Mouse (Mus musculus): ENCODE measurements around the gene Glp2r. TPM values are rescaled to one million over a fixed set of nuclear protein-coding genes. Genes with fewer than 3 reads are reported as not detected.

The Glp2r gene
- polyA plus RNA-seq, 1 experiment: not detected

DNA sequence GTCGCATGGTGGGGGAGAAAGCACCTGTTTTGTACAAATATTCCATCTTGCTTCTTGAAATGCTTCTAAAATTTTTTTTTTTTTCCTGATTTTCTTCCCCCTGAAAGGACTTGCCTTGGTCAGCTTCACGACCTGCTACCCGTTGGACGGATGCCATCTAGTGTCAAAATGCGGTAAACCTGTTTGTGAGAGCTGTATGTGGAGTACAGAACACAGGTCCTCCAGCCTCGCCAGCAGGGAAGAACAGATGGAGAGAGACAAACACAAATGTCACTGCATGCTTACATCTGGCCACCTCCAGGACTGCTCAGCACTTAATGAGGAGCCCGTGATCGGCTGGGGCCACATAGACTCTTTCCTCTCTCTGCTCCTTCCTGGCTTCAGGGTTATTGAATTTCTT is 1.6 kb upstream of the Glp2r start:
- Histone ChIP-seq H3K4me3 (ENCODE audit: insufficient read depth, poor library complexity, severe bottlenecking) (no peak overlapping the region), H3K79me2 (ENCODE audit: control insufficient read depth, insufficient read depth) (no peaks in the 10 kb centered on the region), H3K36me3 (ENCODE audit: control insufficient read depth, insufficient read depth) (no peaks in the 10 kb centered on the region), H3ac (ENCODE audit: control insufficient read depth, insufficient read length, low read depth) (no peak overlapping the region), H3K79me3 (ENCODE audit: low read depth) (no peaks in the 10 kb centered on the region), H3K27me3 (ENCODE audit: control insufficient read depth, insufficient read depth, insufficient read length) (peaks cover 48% of the 10 kb centered on the region)
- TF ChIP-seq MYOD1 (IDR thresholded peaks at IDR 0.05; ENCODE audit: control insufficient read depth, insufficient read length, low read depth) (no peak), CTCF (IDR thresholded peaks at IDR 0.05; ENCODE audit: control insufficient read depth, insufficient read depth, insufficient read length) (no peak), USF1 (IDR thresholded peaks at IDR 0.05; ENCODE audit: low read depth) (no peak), MAX (IDR thresholded peaks at IDR 0.05) (no peak), CEBPB (IDR thresholded peaks at IDR 0.05; ENCODE audit: low read depth) (no peak), MYOG (IDR thresholded peaks at IDR 0.05; ENCODE audit: control insufficient read depth, extremely low read depth, insufficient read length) (no peak), FOSL1 (IDR thresholded peaks at IDR 0.05; ENCODE audit: insufficient read depth, low read length, poor library complexity, severe bottlenecking) (no peak)

GRCm38 (mm10) chr11:67771691-67772090 is 738 bp upstream of the Glp2r start:
- Histone ChIP-seq H3ac (ENCODE audit: control insufficient read depth, insufficient read length, low read depth) (no peak overlapping the region), H3K79me3 (ENCODE audit: low read depth) (no peaks in the 10 kb centered on the region), H3K79me2 (ENCODE audit: control insufficient read depth, insufficient read depth) (no peaks in the 10 kb centered on the region), H3K27me3 (ENCODE audit: control insufficient read depth, insufficient read depth, insufficient read length) (peaks cover 51% of the 10 kb centered on the region), H3K4me3 (ENCODE audit: insufficient read depth, poor library complexity, severe bottlenecking) (no peak overlapping the region), H3K36me3 (ENCODE audit: control insufficient read depth, insufficient read depth) (no peaks in the 10 kb centered on the region)
- TF ChIP-seq MAX (IDR thresholded peaks at IDR 0.05) (no peak), FOSL1 (IDR thresholded peaks at IDR 0.05; ENCODE audit: insufficient read depth, low read length, poor library complexity, severe bottlenecking) (no peak), MYOD1 (IDR thresholded peaks at IDR 0.05; ENCODE audit: control insufficient read depth, insufficient read length, low read depth) (no peak), CTCF (IDR thresholded peaks at IDR 0.05; ENCODE audit: control insufficient read depth, insufficient read depth, insufficient read length) (no peak), USF1 (IDR thresholded peaks at IDR 0.05; ENCODE audit: low read depth) (peak; percentile 30)

DNA sequence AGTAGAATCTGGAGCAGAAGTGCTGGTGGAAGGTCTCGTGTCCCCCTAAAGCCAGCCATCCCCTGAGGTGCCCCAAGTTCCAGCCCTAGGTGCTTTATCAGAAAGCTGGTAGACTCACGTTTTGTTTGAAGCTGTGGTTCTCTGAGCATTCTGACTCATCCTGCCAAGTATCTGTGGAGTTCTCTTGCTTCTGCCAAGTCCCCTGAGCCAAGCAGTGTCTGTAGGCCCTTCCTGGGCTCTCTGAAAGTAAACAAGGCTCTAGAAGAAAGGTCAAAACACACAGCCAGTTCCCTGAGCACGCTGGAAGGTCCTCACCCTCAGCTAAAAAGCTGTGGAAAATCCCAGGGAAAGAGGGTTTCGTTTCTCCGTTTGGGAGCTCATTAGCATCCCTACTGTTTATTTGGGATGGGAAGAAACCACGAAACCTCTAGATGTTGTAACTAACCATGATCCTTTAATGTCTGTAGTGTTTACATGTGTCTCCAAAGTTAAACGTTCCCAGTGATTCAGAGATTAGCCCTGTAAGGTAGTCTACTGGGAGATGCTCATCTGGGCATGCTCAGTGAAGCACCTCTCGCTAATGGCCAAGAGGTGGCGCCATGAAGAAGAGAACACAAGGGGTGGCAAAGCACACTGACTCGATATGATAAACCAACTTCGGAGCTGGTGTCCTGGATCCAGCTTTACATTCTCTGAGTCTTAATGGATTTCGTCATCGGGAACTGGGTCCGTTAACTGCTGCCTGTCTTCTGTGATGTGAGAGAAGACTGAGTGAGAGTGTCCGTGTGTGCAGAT is 13.4 kb downstream of the Glp2r start:
- H3K27me3 ChIP-seq (ENCODE audit: control insufficient read depth, insufficient read depth, insufficient read length): peaks cover under 1% of the 10 kb centered on the region
- TF ChIP-seq USF1 (IDR thresholded peaks at IDR 0.05; ENCODE audit: low read depth) (no peak), MYOG (IDR thresholded peaks at IDR 0.05; ENCODE audit: control insufficient read depth, extremely low read depth, insufficient read length) (no peak), CTCF (IDR thresholded peaks at IDR 0.05; ENCODE audit: control insufficient read depth, insufficient read depth, insufficient read length) (no peak), MYOD1 (IDR thresholded peaks at IDR 0.05; ENCODE audit: control insufficient read depth, insufficient read length, low read depth) (no peak), CEBPB (IDR thresholded peaks at IDR 0.05; ENCODE audit: low read depth) (no peak), FOSL1 (IDR thresholded peaks at IDR 0.05; ENCODE audit: insufficient read depth, low read length, poor library complexity, severe bottlenecking) (no peak), MAX (IDR thresholded peaks at IDR 0.05) (no peak)
- H3ac ChIP-seq (ENCODE audit: control insufficient read depth, insufficient read length, low read depth): no peak overlapping the region
- no peaks in the 10 kb centered on the region for H3K79me2 ChIP-seq (ENCODE audit: control insufficient read depth, insufficient read depth)
- no peaks in the 10 kb centered on the region for H3K36me3 ChIP-seq (ENCODE audit: control insufficient read depth, insufficient read depth)
- no peak overlapping the region for H3K4me3 ChIP-seq (ENCODE audit: insufficient read depth, poor library complexity, severe bottlenecking)
- no peaks in the 10 kb centered on the region for H3K79me3 ChIP-seq (ENCODE audit: low read depth)

- no peaks in the 10 kb centered on the region for H3K79me3 ChIP-seq (ENCODE audit: low read depth)
- no peak for TF ChIP-seq FOSL1 (IDR thresholded peaks at IDR 0.05; ENCODE audit: insufficient read depth, low read length, poor library complexity, severe bottlenecking)
- TF ChIP-seq MYOD1 (IDR thresholded peaks at IDR 0.05; ENCODE audit: control insufficient read depth, insufficient read length, low read depth): no peak
- TF ChIP-seq MYOG (IDR thresholded peaks at IDR 0.05; ENCODE audit: control insufficient read depth, extremely low read depth, insufficient read length): no peak
- no peak for TF ChIP-seq CTCF (IDR thresholded peaks at IDR 0.05; ENCODE audit: control insufficient read depth, insufficient read depth, insufficient read length)
- no peak for TF ChIP-seq USF1 (IDR thresholded peaks at IDR 0.05; ENCODE audit: low read depth)
- no peaks in the 10 kb centered on the region for H3K79me2 ChIP-seq (ENCODE audit: control insufficient read depth, insufficient read depth)
- no peak overlapping the region for H3K4me3 ChIP-seq (ENCODE audit: insufficient read depth, poor library complexity, severe bottlenecking)
- H3ac ChIP-seq (ENCODE audit: control insufficient read depth, insufficient read length, low read depth): no peak overlapping the region
- H3K36me3 ChIP-seq (ENCODE audit: control insufficient read depth, insufficient read depth): no peaks in the 10 kb centered on the region
- peaks cover 6% of the 10 kb centered on the region for H3K27me3 ChIP-seq (ENCODE audit: control insufficient read depth, insufficient read depth, insufficient read length)
These were observed 14.7 kb downstream of the Glp2r start for GRCm38 (mm10) chr11:67756287-67756686.

GRCm38 (mm10) chr11:67741569-67741968 is 29.4 kb downstream of the Glp2r start:
- H3K79me2 ChIP-seq (ENCODE audit: control insufficient read depth, insufficient read depth): no peaks in the 10 kb centered on the region
- no peaks in the 10 kb centered on the region for H3K36me3 ChIP-seq (ENCODE audit: control insufficient read depth, insufficient read depth)
- TF ChIP-seq MYOG (IDR thresholded peaks at IDR 0.05; ENCODE audit: control insufficient read depth, extremely low read depth, insufficient read length): no peak
- no peak for TF ChIP-seq CTCF (IDR thresholded peaks at IDR 0.05; ENCODE audit: control insufficient read depth, insufficient read depth, insufficient read length)
- TF ChIP-seq FOSL1 (IDR thresholded peaks at IDR 0.05; ENCODE audit: insufficient read depth, low read length, poor library complexity, severe bottlenecking): no peak
- TF ChIP-seq USF1 (IDR thresholded peaks at IDR 0.05; ENCODE audit: low read depth): no peak
- TF ChIP-seq MAX (IDR thresholded peaks at IDR 0.05): no peak
- TF ChIP-seq MYOD1 (IDR thresholded peaks at IDR 0.05; ENCODE audit: control insufficient read depth, insufficient read length, low read depth): no peak
- TF ChIP-seq CEBPB (IDR thresholded peaks at IDR 0.05; ENCODE audit: low read depth): no peak
- H3K4me3 ChIP-seq (ENCODE audit: insufficient read depth, poor library complexity, severe bottlenecking): no peak overlapping the region
- no peak overlapping the region for H3ac ChIP-seq (ENCODE audit: control insufficient read depth, insufficient read length, low read depth)
- no peaks in the 10 kb centered on the region for H3K79me3 ChIP-seq (ENCODE audit: low read depth)
- peaks cover under 1% of the 10 kb centered on the region for H3K27me3 ChIP-seq (ENCODE audit: control insufficient read depth, insufficient read depth, insufficient read length)

All from C2C12 (cell line).